Mouse (Mus musculus): ENCODE data around the gene Corin.

Corin gene

DNA sequence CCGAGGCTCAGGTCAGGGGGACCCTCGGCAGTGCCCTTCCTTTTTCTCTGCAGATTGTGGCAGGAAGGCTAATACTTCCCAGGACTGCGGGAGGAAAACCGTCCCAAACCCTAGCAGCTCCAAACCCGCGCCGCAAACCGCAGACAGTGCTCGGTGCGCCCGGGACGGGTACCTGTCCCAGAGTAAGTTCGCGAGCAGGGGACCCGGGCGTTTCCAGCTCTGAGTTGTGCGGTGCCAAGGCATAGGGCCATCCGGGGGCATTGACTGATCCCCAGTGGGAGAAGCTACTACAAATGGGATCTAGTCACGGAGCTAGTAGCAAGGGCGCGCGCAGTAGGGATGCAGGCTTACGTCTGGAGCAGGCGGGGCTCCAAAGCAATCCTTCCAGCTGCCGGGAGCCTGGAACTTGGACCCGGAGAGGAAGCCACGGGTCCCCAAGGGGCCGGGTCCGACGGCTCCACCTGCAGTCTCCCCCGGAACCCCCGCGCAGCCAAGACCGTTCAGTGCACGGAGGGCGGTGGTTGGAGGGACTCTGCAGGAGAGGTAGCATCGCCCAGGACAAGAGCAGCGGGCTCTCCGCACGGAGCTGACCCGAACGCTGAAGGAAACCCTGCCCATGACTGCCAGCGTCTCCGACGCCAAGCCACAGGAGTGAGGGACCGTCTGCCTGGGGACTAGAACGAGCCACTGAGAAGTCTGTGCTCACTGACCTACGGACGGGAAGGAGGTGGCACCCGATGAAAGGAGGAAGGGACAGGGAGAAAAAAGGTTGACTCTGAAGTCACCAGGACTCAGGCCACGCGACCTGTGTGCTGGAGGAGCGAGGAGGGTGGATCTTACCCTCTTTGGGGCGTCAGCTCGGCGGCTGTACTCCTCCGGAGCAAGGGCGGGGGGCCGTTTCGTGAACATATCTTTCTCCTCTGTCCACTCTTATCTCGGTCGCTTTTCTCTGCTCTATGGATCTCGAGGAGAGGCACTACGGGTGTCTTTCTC is at the start of gene Corin:
Gene Corin, minus strand, starts transcription at position 943 of the 993 bp plus-strand sequence.
- no peak for DNase-seq

- no peak for DNase-seq
Measured at GRCm38 (mm10) chr5:72551209-72551608, 46.9 kb upstream of the Corin start.

GRCm38 (mm10) chr5:72528896-72529295 is 24.6 kb upstream of the Corin start:
- DNase-seq = no peak

DNA sequence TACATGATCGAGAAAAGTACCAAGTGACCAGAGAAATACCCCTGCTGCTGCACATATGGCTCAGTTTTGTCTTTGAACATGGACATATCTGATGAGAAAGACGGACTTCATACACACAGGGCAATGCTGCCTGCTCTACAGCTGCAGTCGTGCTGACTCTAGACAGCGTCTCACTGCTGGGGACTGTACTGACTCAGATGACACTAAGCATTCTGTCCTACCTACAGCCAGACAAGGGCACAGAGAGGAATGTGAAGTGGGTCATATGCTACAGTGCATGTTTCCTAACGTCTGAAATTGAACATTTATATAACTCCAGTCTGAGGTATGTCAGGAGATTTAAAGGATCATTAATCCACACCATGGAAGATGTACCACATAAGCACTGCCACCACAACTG is 9.5 kb upstream of the Corin start:
- DNase-seq = no peak

GRCm38 (mm10) chr5:72505740-72506139 is 1.5 kb upstream of the Corin start:
- DNase-seq = no peak

DNA sequence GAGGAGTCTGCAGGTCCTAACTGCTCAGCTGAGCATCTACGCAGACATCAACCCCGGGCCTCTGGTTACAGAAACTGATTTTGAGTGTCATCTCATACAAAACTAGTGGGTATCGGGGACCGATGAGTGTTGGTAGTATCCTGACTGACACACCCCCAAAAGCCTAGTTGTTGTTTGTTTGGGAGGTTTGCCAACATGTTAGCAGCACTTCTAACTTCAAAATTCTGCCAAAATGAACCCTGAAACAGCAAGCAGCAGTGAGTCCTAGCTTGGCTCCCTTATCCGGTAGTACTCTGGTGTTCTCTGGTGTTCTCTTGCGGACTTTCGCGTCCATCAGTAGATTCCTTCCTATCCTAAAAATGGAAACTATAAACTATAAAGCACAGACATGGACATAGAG is 1.5 kb downstream of the Corin start:
- no peak for DNase-seq

- DNase-seq = no peak
Measured at GRCm38 (mm10) chr5:72501763-72502162, 2.5 kb downstream of the Corin start.

DNA sequence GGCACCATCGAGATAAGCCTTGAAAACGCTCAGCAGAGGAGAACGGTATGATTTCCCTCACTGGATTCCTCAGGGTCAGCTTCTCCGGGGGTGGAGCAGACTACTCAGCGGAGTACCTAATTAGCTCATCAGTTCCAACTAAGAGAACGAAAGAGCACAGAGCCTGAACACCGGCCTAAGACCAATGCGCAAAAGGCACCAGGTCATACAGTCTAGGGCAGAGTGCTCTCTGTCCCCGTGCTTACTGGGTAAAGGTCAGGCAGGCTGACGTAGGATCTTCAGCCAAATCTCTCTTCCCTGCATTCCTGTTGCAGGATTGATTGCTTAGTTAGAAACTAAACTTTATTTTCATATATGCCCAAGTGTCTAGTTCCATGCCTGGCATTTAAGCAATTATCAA is 6.0 kb downstream of the Corin start:
- no peak for DNase-seq

DNA sequence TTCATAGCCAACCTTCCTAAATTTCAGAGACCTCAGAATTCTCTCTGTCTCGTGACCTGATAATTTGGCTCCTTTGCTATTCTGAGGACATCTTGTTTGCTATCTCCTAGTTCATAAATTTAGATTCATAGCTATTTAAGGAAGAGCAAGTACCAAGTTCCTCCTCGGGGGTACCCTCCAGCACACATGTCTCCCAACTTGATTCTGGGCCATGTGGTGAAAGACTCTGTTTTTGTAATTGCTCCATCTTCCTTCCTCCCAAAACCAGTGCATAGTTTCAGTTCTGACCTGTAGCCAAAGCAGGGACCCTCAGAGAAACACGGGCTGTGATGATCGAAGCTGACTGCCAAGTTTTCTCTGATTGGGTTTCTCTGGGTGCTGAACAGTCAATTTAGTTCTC is 7.5 kb downstream of the Corin start:
- no peak for DNase-seq

DNA sequence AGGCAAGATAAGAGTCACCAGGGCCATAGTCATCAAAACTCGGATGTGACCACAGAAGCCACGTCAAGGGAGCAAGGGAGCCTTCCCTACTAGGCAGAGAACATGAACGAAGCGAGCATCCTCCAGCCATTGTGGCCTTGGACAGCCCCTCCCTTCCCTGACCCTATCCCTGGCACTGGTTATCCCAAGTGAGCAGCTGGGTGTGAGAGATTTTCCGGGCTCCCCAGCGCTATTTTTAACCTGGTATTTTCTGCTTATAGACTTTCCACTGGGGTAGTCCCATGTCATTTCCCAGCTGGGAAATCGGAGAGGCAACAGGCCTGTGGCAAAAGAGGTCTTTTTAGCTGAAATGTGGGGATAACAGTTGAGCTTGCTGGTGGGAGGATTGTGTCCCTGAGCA is 10.4 kb downstream of the Corin start:
- no peak for DNase-seq

DNA sequence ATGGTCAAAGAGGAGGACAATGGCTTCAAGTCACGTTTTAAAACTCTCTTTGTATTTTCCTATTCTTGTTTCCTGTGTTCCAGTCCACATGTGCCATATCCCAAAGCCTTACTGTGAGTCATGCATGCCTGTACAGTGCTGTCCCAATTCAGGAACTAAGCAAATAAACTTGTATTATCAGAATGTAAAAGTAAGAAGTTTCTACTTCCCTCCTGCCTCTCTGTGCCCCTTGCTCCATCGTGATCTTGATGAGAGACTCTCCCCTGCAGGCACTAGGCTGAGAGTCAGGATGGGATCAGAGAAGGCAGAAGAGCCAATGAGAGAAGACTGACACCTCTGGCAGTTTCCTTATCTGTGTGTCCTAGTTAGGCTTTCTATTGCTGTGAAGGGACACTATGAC is 13.0 kb downstream of the Corin start:
- no peak for DNase-seq

DNA sequence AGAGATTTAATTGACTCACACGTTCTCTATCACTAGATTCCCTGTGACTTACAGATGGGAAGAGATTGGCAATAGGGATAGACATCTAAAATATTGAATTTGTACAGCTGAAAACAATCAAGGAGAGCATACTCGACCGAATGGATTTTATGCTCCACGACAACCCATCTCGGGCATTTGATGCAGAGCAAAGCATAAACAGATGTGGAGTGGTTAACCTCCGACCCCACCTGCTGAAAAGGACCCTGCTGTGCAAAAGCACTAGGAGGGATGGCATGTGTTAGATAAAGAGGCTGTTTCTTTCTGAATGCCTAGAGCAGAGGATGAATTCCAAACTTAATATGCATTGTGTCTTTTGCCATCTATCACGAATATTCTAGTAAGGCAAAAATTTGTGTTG is 23.8 kb downstream of the Corin start:
- no peak for DNase-seq

- DNase-seq = no peak
Measured at GRCm38 (mm10) chr5:72472317-72473009, 31.8 kb downstream of the Corin start.

GRCm38 (mm10) chr5:72471746-72472145 is 32.5 kb downstream of the Corin start:
- DNase-seq = no peak

DNA sequence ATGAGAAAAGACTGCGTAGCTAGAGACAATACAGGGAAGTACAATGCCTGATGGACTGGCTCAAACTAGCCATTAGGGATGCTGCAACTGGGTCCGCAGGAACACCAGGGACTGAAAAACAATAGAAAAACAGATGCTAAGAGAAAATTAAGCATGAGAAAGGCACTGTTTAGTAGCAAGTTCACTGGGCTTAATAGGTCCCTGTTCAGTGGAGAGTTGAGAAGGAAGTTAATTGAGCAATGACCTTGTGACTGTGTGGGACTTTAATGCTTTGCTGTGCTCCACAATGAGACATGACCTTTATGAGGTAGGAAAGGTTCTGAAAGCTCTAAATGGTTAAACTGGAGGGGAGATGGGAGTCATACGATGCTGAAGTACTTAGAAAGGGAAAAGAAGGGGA is 39.3 kb downstream of the Corin start:
- no peak for DNase-seq

DNA sequence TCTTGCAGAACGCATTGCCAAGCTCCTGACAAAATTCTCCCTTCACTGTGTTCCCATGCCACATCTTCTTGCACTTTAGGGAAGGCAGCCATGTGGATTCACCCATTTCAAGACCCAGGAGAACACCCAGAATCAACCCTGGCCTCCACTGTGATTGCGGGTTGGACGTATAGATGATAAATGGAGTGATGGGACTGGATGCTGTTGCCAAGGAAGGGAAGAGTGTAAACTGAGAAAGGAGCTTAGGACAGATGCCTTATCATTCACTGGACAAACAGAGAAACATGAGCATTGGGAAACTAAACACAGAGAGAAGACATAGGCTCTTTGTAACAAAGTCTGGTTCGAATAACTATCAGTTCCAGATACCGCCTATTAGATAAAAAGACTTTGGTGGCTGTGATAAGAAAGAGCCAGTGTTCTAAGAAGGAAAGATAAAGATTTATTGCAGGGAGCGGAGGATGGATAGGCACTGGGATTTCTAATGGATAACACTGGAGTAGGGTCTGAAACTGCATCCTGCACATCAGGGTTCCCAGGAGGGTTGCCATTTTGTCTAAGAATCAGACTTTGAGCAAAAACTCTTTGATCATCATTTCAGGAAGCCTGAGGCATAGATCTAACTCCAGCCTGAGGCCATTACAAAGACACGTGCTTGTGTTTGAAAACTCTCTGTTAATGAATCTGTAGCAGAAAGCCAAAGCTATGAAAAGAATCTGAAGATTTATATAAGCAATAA is 44.7 kb downstream of the Corin start:
- DNase-seq = no peak

GRCm38 (mm10) chr5:72453690-72454089 is 50.6 kb downstream of the Corin start:
- DNase-seq = peak; percentile 32 to 47

GRCm38 (mm10) chr5:72453176-72453575 is 51.1 kb downstream of the Corin start:
- DNase-seq = no peak

GRCm38 (mm10) chr5:72452750-72453149 is 51.5 kb downstream of the Corin start:
- peak in 1 of 2 experiments; percentile 6 for DNase-seq

- DNase-seq = no peak
Measured at GRCm38 (mm10) chr5:72448846-72449245, 55.4 kb downstream of the Corin start.

DNA sequence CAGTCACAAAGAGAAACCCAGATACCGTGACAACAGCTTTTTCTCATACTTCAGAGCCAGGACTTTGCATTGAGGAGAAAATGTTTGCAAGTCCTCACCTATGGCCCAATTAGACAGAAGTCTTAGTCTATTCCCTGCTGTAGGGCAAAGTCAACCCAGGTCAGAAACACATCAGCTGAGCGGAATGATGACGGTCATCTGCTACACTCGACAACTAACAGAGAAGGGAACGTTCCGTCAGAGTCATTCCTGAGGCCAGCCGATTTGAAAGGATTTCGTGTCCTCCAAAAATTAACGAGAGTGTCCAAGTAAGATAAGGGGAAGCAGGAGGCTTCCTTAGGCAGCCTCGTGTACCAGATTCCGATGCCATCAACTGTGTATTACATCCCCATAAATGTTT is 58.2 kb downstream of the Corin start:
- DNase-seq = no peak

GRCm38 (mm10) chr5:72443946-72444345 is 60.3 kb downstream of the Corin start:
- DNase-seq = no peak

DNA sequence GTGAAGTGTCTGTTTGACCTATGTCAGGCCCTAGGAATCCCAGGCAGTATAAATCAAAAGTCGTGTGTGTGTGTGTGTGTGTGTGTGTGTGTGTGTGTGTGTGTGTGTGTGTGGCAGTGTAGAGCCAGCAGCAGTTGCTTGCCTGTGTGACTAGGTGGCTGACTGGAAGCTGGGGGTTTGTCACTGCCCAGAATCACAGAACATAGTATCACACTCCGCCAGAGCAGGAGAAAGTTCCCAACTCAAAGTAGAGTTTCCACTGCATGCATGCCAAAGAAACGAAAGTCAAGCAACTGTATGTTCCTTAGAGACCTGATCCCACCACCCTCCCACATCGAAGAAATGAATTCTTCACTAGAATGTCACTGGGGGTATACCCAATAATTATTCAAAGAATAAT is 61.3 kb downstream of the Corin start:
- DNase-seq = no peak
